Mouse (Mus musculus) embryonic facial prominence, embryonic 10.5 days (tissue): ENCODE measurements at regions not wholly inside any gene's neighbourhood (a gene's known extent, or its start where the extent isn't known, plus 50 kb on each side); places are given as distances from the start of the nearest gene placed in this dataset.

Experiments
- DNase-seq: peaks from one replicate; pipeline ENCODE4 v3.0.0-alpha.2; 2017; ENCODE audit warnings: low spot score
- H3K27ac ChIP-seq: fragments of 300-500 bp; sonication (generic); replicated peaks from 2 replicates; pipeline ENCODE4 v1.5.1; 2016; ENCODE audit warnings: mild to moderate bottlenecking
- H3K27me3 ChIP-seq: fragments of 300-500 bp; sonication (generic); replicated peaks from 2 replicates; pipeline ENCODE4 v1.6.1; 2016; ENCODE audit warnings: low read depth, mild to moderate bottlenecking; ENCODE audit not compliant: poor library complexity, severe bottlenecking
- H3K36me3 ChIP-seq: fragments of 300-500 bp; sonication (generic); replicated peaks from 2 replicates; pipeline ENCODE4 v1.6.1; 2016; ENCODE audit warnings: mild to moderate bottlenecking, moderate library complexity
- H3K4me1 ChIP-seq: fragments of 300-500 bp; sonication (generic); 2 replicates; pipeline ENCODE4 v1.6.1; 2016
- H3K4me3 ChIP-seq: fragments of 300-500 bp; sonication (generic); 2 replicates; pipeline ENCODE4 v1.5.1; 2016; ENCODE audit warnings: mild to moderate bottlenecking, moderate library complexity
- H3K9me3 ChIP-seq: fragments of 300-500 bp; sonication (generic); 2 replicates; pipeline ENCODE4 v1.6.1; 2016; ENCODE audit warnings: mild to moderate bottlenecking
- WGBS: fragments of 180-500 bp; shearing (Covaris S2); methylation state at CpG from one replicate; pipeline ENCODE4 v1.1.7; 2016; 5-methylcytosine and 5-hydroxymethylcytosine counted together

- Histone ChIP-seq H3K27ac (no peak overlapping the region), H3K4me1 (no peaks in the 10 kb centered on the region), H3K36me3 (no peaks in the 10 kb centered on the region), H3K27me3 (no peaks in the 10 kb centered on the region), H3K4me3 (no peak overlapping the region), H3K9me3 (0 out of 2 replicates have a peak, but pooled peaks cover under 1% of the 10 kb centered on the region)
- DNase-seq, result no peak
- 92% methylated on average over 8 of the region's 8 CpGs for WGBS
Observed at GRCm38 (mm10) chr8:46420476-46420875, 50.4 kb upstream of the Acsl1 start.
